Mouse (Mus musculus): ENCODE measurements at regions not wholly inside any gene's neighbourhood (a gene's known extent, or its start where the extent isn't known, plus 50 kb on each side); places are given as distances from the start of the nearest gene placed in this dataset.

- TF ChIP-seq CTCF (IDR thresholded peaks at IDR 0.05; ENCODE audit: borderline replicate concordance, control insufficient read depth, extremely low read depth, insufficient read depth, low read length, poor library complexity) = no peak
- TF ChIP-seq POLR2A (IDR thresholded peaks at IDR 0.05; ENCODE audit: control insufficient read depth, extremely low read depth, insufficient read depth, low read length, poor library complexity) = no peak
These were observed 80.1 kb upstream of the Sorcs3 start for GRCm38 (mm10) chr19:48125731-48126130.
